Mouse (Mus musculus): ENCODE measurements around the gene Spata48. TPM values are rescaled to one million over a fixed set of nuclear protein-coding genes. Genes with fewer than 3 reads are reported as not detected.

Spata48 gene
- polyA plus RNA-seq, 1 experiment from 2014 or later, result 1.3 TPM

DNA sequence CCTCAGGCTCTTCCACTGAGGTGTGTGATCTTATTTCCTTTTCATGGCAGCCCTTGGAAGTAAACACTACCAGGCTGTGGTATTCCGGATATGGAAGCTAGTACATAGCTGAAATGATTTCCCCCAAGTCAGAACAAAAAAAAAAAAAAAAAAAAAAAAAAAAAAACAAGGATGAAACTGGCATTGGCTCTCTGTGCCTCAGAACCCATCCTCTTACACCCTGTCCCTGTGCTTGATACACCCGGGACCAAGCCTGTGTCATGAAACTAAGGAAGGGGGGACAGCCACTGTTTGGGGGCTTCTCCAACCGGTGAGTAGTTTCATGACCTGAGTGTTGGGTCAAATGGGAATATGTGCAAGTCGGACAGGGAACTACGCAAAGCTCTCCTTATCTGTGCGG lies 99.2 kb downstream of the Spata48 start:
- DNase-seq, result no peak
- no peak for ATAC-seq
- Histone ChIP-seq H3K4me2 (ENCODE audit: low read depth, low read length) (no peak overlapping the region), H3K9me3 (ENCODE audit: low read length) (no peaks in the 10 kb centered on the region), H3K9ac (replicated peaks) (no peak overlapping the region), H3K27me3 (ENCODE audit: insufficient read depth, low read length) (no peaks in the 10 kb centered on the region), H3K4me3 (ENCODE audit: low read depth, low read length) (no peak overlapping the region), H3K4me1 (ENCODE audit: insufficient read depth) (peaks cover 24% of the 10 kb centered on the region), H3K27ac (ENCODE audit: low read depth) (no peak overlapping the region), H3K36me3 (replicated peaks; ENCODE audit: insufficient read depth, low read length) (no peaks in the 10 kb centered on the region)
- 67% methylated on average over 6 of the region's 6 CpGs for WGBS (ENCODE audit: insufficient replicate concordance)
- no peak for TF ChIP-seq EP300 (IDR thresholded peaks at IDR 0.05; ENCODE audit: low read depth)
- no peak for TF ChIP-seq CTCF (IDR thresholded peaks at IDR 0.05; ENCODE audit: low read depth)

DNA sequence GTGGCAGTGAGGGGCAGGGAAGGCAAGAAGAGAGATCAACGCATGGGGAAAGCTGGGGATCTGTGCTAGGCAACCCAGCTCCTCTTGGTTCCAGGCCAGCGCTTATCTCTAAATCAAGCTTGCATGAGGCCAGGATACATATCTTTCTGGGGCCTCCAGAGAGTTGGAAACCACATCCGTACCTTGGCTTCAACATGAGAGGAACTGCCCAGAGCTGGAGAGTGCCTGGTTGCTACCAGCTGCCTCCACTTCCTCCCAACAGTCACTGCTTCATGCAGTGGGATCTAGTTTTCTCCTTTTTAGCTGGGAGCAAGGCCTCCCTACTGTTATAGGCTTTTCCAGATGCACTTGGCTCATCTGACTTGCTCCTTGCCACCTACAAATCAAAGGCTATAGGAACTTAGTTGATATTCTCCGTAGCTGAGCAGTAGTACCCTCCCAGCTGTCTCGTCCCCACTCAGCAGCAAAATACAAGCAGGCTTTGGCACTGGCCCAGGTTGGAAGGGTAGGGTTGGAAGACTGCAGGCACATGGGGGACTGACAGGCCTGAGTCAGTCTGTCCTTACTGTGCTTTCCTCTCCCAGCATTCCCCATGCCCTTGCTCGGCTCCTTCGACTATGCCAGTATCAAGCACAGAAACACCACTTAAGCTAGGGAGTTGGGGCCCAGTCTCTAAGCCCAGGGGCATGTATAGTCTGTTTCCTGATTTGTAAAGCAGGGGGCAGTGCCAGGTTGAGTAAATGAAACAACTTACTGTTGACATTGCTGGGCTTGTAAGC lies 102.6 kb downstream of the Spata48 start:
- H3K27ac ChIP-seq (ENCODE audit: low read depth), result peak overlapping the region; percentile 86
- 29% methylated on average over 7 of the region's 7 CpGs for WGBS (ENCODE audit: insufficient replicate concordance)
- ATAC-seq (peak; percentile 81), DNase-seq (peak; percentile 47)
- no peak overlapping the region for H3K4me2 ChIP-seq (ENCODE audit: low read depth, low read length)
- TF ChIP-seq CTCF (IDR thresholded peaks at IDR 0.05; ENCODE audit: low read depth), result peak; percentile 35; the same call in 1 of the 2 replicates
- TF ChIP-seq EP300 (IDR thresholded peaks at IDR 0.05; ENCODE audit: low read depth), result no peak
- H3K9me3 ChIP-seq (ENCODE audit: low read length), result no peaks in the 10 kb centered on the region
- H3K4me1 ChIP-seq (ENCODE audit: insufficient read depth), result peaks cover 25% of the 10 kb centered on the region
- H3K4me3 ChIP-seq (ENCODE audit: low read depth, low read length), result no peak overlapping the region
- no peaks in the 10 kb centered on the region for H3K36me3 ChIP-seq (replicated peaks; ENCODE audit: insufficient read depth, low read length)
- H3K9ac ChIP-seq (replicated peaks), result no peak overlapping the region
- H3K27me3 ChIP-seq (ENCODE audit: insufficient read depth, low read length), result no peaks in the 10 kb centered on the region

Other genes starting within 250 kb of the Spata48 start
- 0.13 and 0.15 TPM in 2 replicates for gene Zpbp, start 314 bp downstream of the Spata48 start, polyA plus RNA-seq (2015; fragmentation: Nextera tagmentation; extraction: Ambion mirVana)
- not detected in 2 replicates for gene 4930512M02Rik, start 165.7 kb downstream of the Spata48 start, polyA plus RNA-seq (2015; fragmentation: Nextera tagmentation; extraction: Ambion mirVana)
- gene Ikzf1, start 222.9 kb downstream of the Spata48 start, polyA plus RNA-seq (2015; fragmentation: Nextera tagmentation; extraction: Ambion mirVana), result 11.6 and 12.5 TPM in 2 replicates